Mouse (Mus musculus) kidney, embryonic 14.5 days (tissue): ENCODE data around the gene Hmcn1. TPM values are rescaled to one million over a fixed set of nuclear protein-coding genes. Genes with fewer than 3 reads are reported as not detected.

ENCODE experiments used
- ATAC-seq: fragments of 200-750 bp; cut with Nextera tagmentation; 2 replicates; pipeline ENCODE4 v1.8.0; 2017; ENCODE audit warnings: moderate number of reproducible peaks, mild to moderate bottlenecking, moderate TSS enrichment, moderate library complexity; ENCODE audit not compliant: low FRiP score, low TSS enrichment
- H3K27ac ChIP-seq: fragments of 300-500 bp; sonication (generic); 2 replicates; pipeline ENCODE4 v1.5.1; 2014; ENCODE audit warnings: low read depth, mild to moderate bottlenecking, low read length, moderate library complexity, mixed read lengths
- H3K27me3 ChIP-seq: fragments of 300-500 bp; sonication (generic); 2 replicates; pipeline ENCODE4 v1.6.1; 2014; ENCODE audit warnings: mild to moderate bottlenecking, low read length; ENCODE audit not compliant: control insufficient read depth, insufficient read depth
- H3K36me3 ChIP-seq: fragments of 300-500 bp; sonication (generic); 2 replicates; pipeline ENCODE4 v1.6.1; 2014; ENCODE audit warnings: low read length, mixed read lengths; ENCODE audit not compliant: control insufficient read depth, insufficient read depth
- H3K4me1 ChIP-seq: fragments of 300-500 bp; sonication (generic); 2 replicates; pipeline ENCODE4 v1.6.1; 2014; ENCODE audit warnings: low read length, mixed read lengths; ENCODE audit not compliant: control insufficient read depth, insufficient read depth
- H3K4me2 ChIP-seq: fragments of 300-500 bp; sonication (generic); replicated peaks from 2 replicates; pipeline ENCODE4 v1.6.1; 2014; ENCODE audit warnings: low read depth, mild to moderate bottlenecking, low read length
- H3K4me3 ChIP-seq: fragments of 300-500 bp; sonication (generic); 2 replicates; pipeline ENCODE4 v1.5.1; 2014; ENCODE audit warnings: mild to moderate bottlenecking, low read length
- H3K9ac ChIP-seq: fragments of 300-500 bp; sonication (generic); 2 replicates; pipeline ENCODE4 v1.6.1; 2014; ENCODE audit warnings: low read depth, mild to moderate bottlenecking, low read length, moderate library complexity
- H3K9me3 ChIP-seq: fragments of 300-500 bp; sonication (generic); 2 replicates; pipeline ENCODE4 v1.6.1; 2016; ENCODE audit warnings: low read length; ENCODE audit not compliant: control insufficient read depth
- WGBS: fragments of 180-500 bp; shearing (Covaris S2); extraction: QIAGEN DNeasy Blood & Tissue Kit; methylation state at CpG from one replicate; pipeline ENCODE4 v1.1.7; 2014; 5-methylcytosine and 5-hydroxymethylcytosine counted together
- polyA plus RNA-seq: library from polyadenylated mRNA; unstranded; fragments of >200 nt; fragmentation: Nextera tagmentation; extraction: Ambion mirVana; gene quantifications from 2 replicates; pipeline ENCODE4 v1.2.1, GENCODE M21; 2014

The Hmcn1 gene
- 34.0 and 40.2 TPM in 2 replicates for polyA plus RNA-seq

GRCm38 (mm10) chr1:150993162-150994064 lies at the start of gene Hmcn1:
Gene Hmcn1, minus strand, starts transcription at chr1:150993435.
- Histone ChIP-seq H3K4me3 (peak within 1 kb of the TSS; percentile 72), H3K4me1 (peaks cover 23% of the 10 kb centered on the region), H3K27me3 (no peaks in the 10 kb centered on the region), H3K9ac (peak within 1 kb of the TSS; percentile 86), H3K9me3 (peaks cover 4% of the 10 kb centered on the region; the same call in 1 of the 2 replicates), H3K27ac (peak within 1 kb of the TSS; percentile 92), H3K4me2 (peak within 1 kb of the TSS; percentile 77), H3K36me3 (no peaks in the 10 kb centered on the region)
- WGBS = under 1% methylated on average over 38 of the region's 38 CpGs
- ATAC-seq = peak; percentile 95

GRCm38 (mm10) chr1:151040945-151041649 lies 47.9 kb upstream of the Hmcn1 start:
- no peaks in the 10 kb centered on the region for H3K36me3 ChIP-seq
- H3K4me2 ChIP-seq = peak overlapping the region; percentile 29; the same call in 1 of the 2 replicates
- H3K9ac ChIP-seq = no peak overlapping the region
- H3K27me3 ChIP-seq = no peaks in the 10 kb centered on the region
- no peaks in the 10 kb centered on the region for H3K9me3 ChIP-seq
- WGBS = 15% methylated on average over 18 of the region's 18 CpGs
- H3K27ac ChIP-seq = peak overlapping the region; percentile 49; the same call in 1 of the 2 replicates
- H3K4me3 ChIP-seq = no peak overlapping the region; the same call in 1 of the 2 replicates
- ATAC-seq = peak; percentile 91
- H3K4me1 ChIP-seq = peaks cover 15% of the 10 kb centered on the region

GRCm38 (mm10) chr1:151040290-151040689 lies 47.1 kb upstream of the Hmcn1 start:
- peak overlapping the region; percentile 29; the same call in 1 of the 2 replicates for H3K4me2 ChIP-seq
- ATAC-seq = no peak
- peaks cover 14% of the 10 kb centered on the region for H3K4me1 ChIP-seq
- no peak overlapping the region for H3K9ac ChIP-seq
- peak overlapping the region; percentile 49; the same call in 1 of the 2 replicates for H3K27ac ChIP-seq
- WGBS = 32% methylated on average over 7 of the region's 7 CpGs
- H3K36me3 ChIP-seq = no peaks in the 10 kb centered on the region
- no peaks in the 10 kb centered on the region for H3K9me3 ChIP-seq
- no peak overlapping the region for H3K4me3 ChIP-seq
- no peaks in the 10 kb centered on the region for H3K27me3 ChIP-seq

GRCm38 (mm10) chr1:151039189-151039588 lies 46.0 kb upstream of the Hmcn1 start:
- H3K4me3 ChIP-seq = no peak overlapping the region
- H3K9ac ChIP-seq = no peak overlapping the region
- H3K27me3 ChIP-seq = no peaks in the 10 kb centered on the region
- no peak for ATAC-seq
- 68% methylated on average over 4 of the region's 4 CpGs for WGBS
- no peak overlapping the region for H3K27ac ChIP-seq
- no peaks in the 10 kb centered on the region for H3K36me3 ChIP-seq
- H3K4me1 ChIP-seq = peaks cover 8% of the 10 kb centered on the region
- H3K4me2 ChIP-seq = no peak overlapping the region
- no peaks in the 10 kb centered on the region for H3K9me3 ChIP-seq

GRCm38 (mm10) chr1:151038566-151038965 lies 45.3 kb upstream of the Hmcn1 start:
- H3K4me3 ChIP-seq = no peak overlapping the region
- H3K27me3 ChIP-seq = no peaks in the 10 kb centered on the region
- no peak overlapping the region for H3K9ac ChIP-seq
- peaks cover 8% of the 10 kb centered on the region for H3K4me1 ChIP-seq
- no peak for ATAC-seq
- H3K36me3 ChIP-seq = no peaks in the 10 kb centered on the region
- WGBS = 42% methylated on average over 8 of the region's 8 CpGs
- H3K27ac ChIP-seq = no peak overlapping the region
- H3K4me2 ChIP-seq = no peak overlapping the region
- no peaks in the 10 kb centered on the region for H3K9me3 ChIP-seq

- Histone ChIP-seq H3K9ac (no peak overlapping the region), H3K4me3 (no peak overlapping the region), H3K27ac (no peak overlapping the region), H3K4me1 (peaks cover 8% of the 10 kb centered on the region), H3K27me3 (no peaks in the 10 kb centered on the region), H3K4me2 (no peak overlapping the region), H3K36me3 (no peaks in the 10 kb centered on the region), H3K9me3 (no peaks in the 10 kb centered on the region)
- no peak for ATAC-seq
- whole genome bisulfite sequencing = 80% methylated on average over 15 of the region's 15 CpGs
These were observed 43.3 kb upstream of the Hmcn1 start for GRCm38 (mm10) chr1:151036405-151036985.

- no peak overlapping the region for H3K27ac ChIP-seq
- H3K36me3 ChIP-seq = no peaks in the 10 kb centered on the region
- no peak overlapping the region for H3K4me2 ChIP-seq
- no peaks in the 10 kb centered on the region for H3K27me3 ChIP-seq
- H3K9me3 ChIP-seq = no peaks in the 10 kb centered on the region
- H3K9ac ChIP-seq = no peak overlapping the region
- 61% methylated on average over 3 of the region's 3 CpGs for WGBS
- no peak for ATAC-seq
- no peak overlapping the region for H3K4me3 ChIP-seq
- peaks cover 8% of the 10 kb centered on the region for H3K4me1 ChIP-seq
These were observed 42.5 kb upstream of the Hmcn1 start for GRCm38 (mm10) chr1:151035766-151036165.

- Histone ChIP-seq H3K36me3 (no peaks in the 10 kb centered on the region), H3K27ac (no peak overlapping the region), H3K4me3 (no peak overlapping the region), H3K27me3 (no peaks in the 10 kb centered on the region), H3K9ac (no peak overlapping the region), H3K9me3 (no peaks in the 10 kb centered on the region), H3K4me2 (no peak overlapping the region), H3K4me1 (peaks cover 3% of the 10 kb centered on the region; the same call in 1 of the 2 replicates)
- peak; percentile 73; the same call in 1 of the 2 replicates for ATAC-seq
- WGBS = 1% methylated on average over 5 of the region's 5 CpGs
These were observed 41.9 kb upstream of the Hmcn1 start for GRCm38 (mm10) chr1:151034993-151035592.
